Mouse (Mus musculus): ENCODE results near the gene Dnmt1.

DNA sequence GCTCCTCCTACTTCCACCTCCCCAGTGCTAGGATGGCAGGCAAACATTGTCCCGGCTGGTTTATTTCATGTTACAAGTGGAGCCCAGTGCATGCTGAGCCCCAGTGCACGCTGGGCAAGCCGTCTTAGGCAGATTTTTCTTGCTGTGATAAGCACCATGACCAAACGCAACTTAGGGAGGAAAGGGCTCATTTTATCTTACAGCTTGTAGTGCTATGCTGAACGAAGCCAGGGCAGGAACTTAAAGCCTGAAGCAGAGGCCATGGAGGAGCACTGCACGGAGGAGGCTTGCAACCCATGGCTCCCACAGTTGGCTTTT, 57.6 kb downstream of the Dnmt1 start:
- TF ChIP-seq EP300 (IDR thresholded peaks at IDR 0.05; ENCODE audit: low read depth in 1 of 2, low read length in 2 of 2) (no peak), HCFC1 (IDR thresholded peaks at IDR 0.05; ENCODE audit: low read depth, low read length) (no peak), NELFE (IDR thresholded peaks at IDR 0.05; ENCODE audit: low read depth, low read length) (no peak), CTCF (IDR thresholded peaks at IDR 0.05 in 2 of 3, conservative IDR thresholded peaks at IDR 0.05 in 1 of 3; ENCODE audit: control insufficient read depth in 1 of 3, insufficient read depth in 1 of 3, low read depth in 2 of 3, low read length in 3 of 3, poor library complexity in 1 of 3, severe bottlenecking in 1 of 3) (no peak)
